Mouse (Mus musculus) kidney, adult 2 months (tissue): Measurements from ENCODE around the gene Kcnb1. TPM values are rescaled to one million over a fixed set of nuclear protein-coding genes. Genes with fewer than 3 reads are reported as not detected.

Experiments used
- DNase-seq: peaks from one replicate; pipeline ENCODE4 v3.0.0; 2021
- H3K27ac ChIP-seq: fragments of 200-500 bp; 2 replicates; pipeline ENCODE4 v1.5.1; 2012; ENCODE audit warnings: low read depth, low read length, control low read depth, inconsistent platforms; ENCODE audit not compliant: insufficient read depth
- H3K27me3 ChIP-seq: fragments of 200-500 bp; replicated peaks from 2 replicates; pipeline ENCODE4 v1.6.1; 2012; ENCODE audit warnings: mild to moderate bottlenecking, moderate library complexity, low read length, inconsistent platforms; ENCODE audit not compliant: control insufficient read depth, insufficient read depth
- H3K36me3 ChIP-seq: fragments of 200-500 bp; 2 replicates; pipeline ENCODE4 v1.6.1; 2012; ENCODE audit warnings: mild to moderate bottlenecking, moderate library complexity, low read length, inconsistent platforms; ENCODE audit not compliant: control insufficient read depth, insufficient read depth
- H3K4me1 ChIP-seq: fragments of 200-500 bp; 2 replicates; pipeline ENCODE4 v1.6.1; 2011; ENCODE audit warnings: low read length; ENCODE audit not compliant: control insufficient read depth, insufficient read depth
- H3K4me3 ChIP-seq: fragments of 200-500 bp; 2 replicates; pipeline ENCODE4 v1.5.1; 2011; ENCODE audit warnings: mild to moderate bottlenecking, low read depth, low read length, control low read depth; ENCODE audit not compliant: insufficient read depth
- CTCF ChIP-seq: fragments of 200-500 bp; conservative IDR thresholded peaks from 2 replicates; pipeline ENCODE4 v1.5.1; 2011; ENCODE audit warnings: low read depth, mild to moderate bottlenecking, control low read depth, low read length, moderate library complexity, mixed read lengths; ENCODE audit not compliant: insufficient read depth, insufficient read length
- POLR2A ChIP-seq: fragments of 200-500 bp; IDR thresholded peaks from one replicate; pipeline ENCODE4 v1.6.1; 2011; ENCODE audit warnings: low read depth, low read length, control low read depth
- WGBS: fragments of 180-500 bp; shearing (Covaris S2); methylation state at CpG from one replicate; pipeline ENCODE4 v1.1.7; 2018; 5-methylcytosine and 5-hydroxymethylcytosine counted together
- polyA plus RNA-seq: library from polyadenylated mRNA; depleted of rRNA; stranded (reverse); fragments of >200 nt; gene quantifications from 2 replicates; pipeline ENCODE4 v1.2.3, GENCODE M21; 2012

The Kcnb1 gene
- polyA plus RNA-seq, 1 experiment: 2.9 TPM

DNA sequence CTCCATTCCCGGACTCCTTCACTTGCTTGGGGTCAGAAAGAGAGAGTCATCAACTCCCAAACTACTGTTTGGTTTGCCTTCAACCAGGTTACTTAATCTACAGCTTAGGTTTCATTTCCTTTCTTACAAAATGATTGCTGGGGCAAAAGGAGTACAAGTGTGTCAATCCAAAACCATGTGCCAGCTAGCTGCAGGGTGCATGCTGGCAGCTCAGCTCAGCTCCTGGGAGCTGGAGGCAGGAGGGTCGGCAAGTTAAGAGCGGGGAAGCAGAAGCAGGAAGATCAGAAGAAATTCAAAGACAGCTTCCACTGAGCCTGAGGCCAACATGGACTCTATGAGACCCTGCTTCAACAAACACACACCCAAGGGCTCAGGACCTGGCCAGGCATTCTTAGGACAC lies 129.6 kb downstream of the Kcnb1 start:
- peaks cover 14% of the 10 kb centered on the region; the same call in 1 of the 2 replicates for H3K36me3 ChIP-seq
- no peaks in the 10 kb centered on the region for H3K27me3 ChIP-seq
- H3K27ac ChIP-seq: peak overlapping the region; percentile 80
- TF ChIP-seq POLR2A: no peak
- no peak for TF ChIP-seq CTCF
- peak overlapping the region; percentile 7; the same call in 1 of the 2 replicates for H3K4me3 ChIP-seq
- 12% methylated on average over 3 of the region's 3 CpGs for WGBS
- H3K4me1 ChIP-seq: peaks cover 29% of the 10 kb centered on the region
- DNase-seq: no peak

DNA sequence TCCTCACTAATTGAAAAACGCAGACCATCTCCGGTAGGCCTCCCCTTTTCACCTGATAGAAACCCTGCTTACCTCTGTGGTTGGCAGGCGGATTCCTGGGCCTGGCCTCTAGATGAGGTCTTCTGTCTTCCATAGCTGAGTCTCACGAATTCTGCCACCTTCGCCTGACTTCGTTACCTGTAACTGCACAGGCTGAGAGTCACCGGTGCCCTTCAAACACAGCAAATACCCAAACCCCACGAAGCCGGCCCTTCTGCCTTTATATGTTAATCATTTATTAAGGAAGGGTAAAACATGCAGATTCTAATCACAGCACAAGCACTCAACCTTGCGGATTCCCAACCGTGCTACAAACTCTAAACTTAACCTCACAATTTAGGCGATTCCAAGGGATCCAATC lies 130.0 kb downstream of the Kcnb1 start:
- Histone ChIP-seq H3K27me3 (no peaks in the 10 kb centered on the region), H3K27ac (peak overlapping the region; percentile 80), H3K4me1 (peaks cover 31% of the 10 kb centered on the region), H3K36me3 (peaks cover 16% of the 10 kb centered on the region; the same call in 1 of the 2 replicates), H3K4me3 (peak overlapping the region; percentile 49)
- DNase-seq: peak; percentile 82
- no peak for TF ChIP-seq CTCF
- no peak for TF ChIP-seq POLR2A
- WGBS: 22% methylated on average over 12 of the region's 12 CpGs

DNA sequence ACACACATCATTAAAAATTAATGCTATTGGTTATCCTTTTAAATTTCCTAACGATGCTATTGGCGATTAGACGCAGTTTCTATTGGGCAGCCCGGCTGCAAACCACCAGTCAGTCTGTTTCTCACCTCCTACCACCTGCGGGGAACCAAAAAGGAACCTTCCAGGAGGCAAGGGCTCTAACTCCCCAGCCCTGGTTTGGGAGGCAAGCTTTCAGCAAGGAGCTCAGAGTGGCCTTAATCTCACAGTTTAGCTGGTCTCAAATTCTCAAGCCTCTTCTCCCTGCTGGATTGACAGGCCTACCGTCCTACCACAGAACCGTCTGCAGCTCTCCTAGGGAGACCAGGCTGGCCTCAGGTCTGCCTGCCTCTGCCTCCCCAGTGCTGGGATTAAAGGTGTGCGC lies 130.4 kb downstream of the Kcnb1 start:
- 37% methylated on average over 8 of the region's 8 CpGs for WGBS
- peaks cover 18% of the 10 kb centered on the region; the same call in 1 of the 2 replicates for H3K36me3 ChIP-seq
- peak overlapping the region; percentile 49 for H3K4me3 ChIP-seq
- H3K27ac ChIP-seq: peak overlapping the region; percentile 80
- DNase-seq: peak; percentile 41
- TF ChIP-seq POLR2A (no peak), CTCF (no peak)
- H3K27me3 ChIP-seq: no peaks in the 10 kb centered on the region
- H3K4me1 ChIP-seq: peaks cover 29% of the 10 kb centered on the region

DNA sequence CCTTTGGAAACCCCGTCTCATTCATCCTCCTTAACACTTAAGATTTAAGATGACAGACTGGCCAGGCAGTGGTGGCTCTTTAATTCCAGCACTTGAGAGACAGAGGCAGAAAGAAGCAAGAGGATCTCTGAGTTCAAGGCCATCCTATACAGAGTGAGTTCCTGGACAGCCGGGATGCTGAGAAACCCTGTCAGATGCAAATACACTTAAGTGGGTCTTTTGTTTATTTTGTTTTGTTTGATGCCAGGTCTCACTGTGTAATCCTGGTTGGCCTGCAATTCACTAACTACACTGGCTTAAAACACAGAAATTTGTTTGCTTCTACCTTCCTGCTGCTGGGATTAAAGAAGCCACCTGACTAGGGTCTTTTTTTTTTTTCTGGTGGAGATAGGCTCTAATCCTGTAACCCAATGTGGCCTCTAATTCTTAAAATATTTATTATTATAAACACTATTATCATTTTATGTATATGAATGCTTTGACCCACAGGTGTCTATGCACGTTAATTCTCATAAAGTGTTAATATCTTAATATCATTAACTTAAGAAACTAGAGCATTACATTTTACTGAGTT lies 131.1 kb downstream of the Kcnb1 start:
- H3K4me1 ChIP-seq: peaks cover 29% of the 10 kb centered on the region
- no peak for DNase-seq
- H3K4me3 ChIP-seq: no peak overlapping the region
- peaks cover 18% of the 10 kb centered on the region; the same call in 1 of the 2 replicates for H3K36me3 ChIP-seq
- TF ChIP-seq POLR2A (no peak), CTCF (no peak)
- no peaks in the 10 kb centered on the region for H3K27me3 ChIP-seq
- WGBS: 33% methylated on average over 3 of the region's 3 CpGs
- peak overlapping the region; percentile 57 for H3K27ac ChIP-seq

DNA sequence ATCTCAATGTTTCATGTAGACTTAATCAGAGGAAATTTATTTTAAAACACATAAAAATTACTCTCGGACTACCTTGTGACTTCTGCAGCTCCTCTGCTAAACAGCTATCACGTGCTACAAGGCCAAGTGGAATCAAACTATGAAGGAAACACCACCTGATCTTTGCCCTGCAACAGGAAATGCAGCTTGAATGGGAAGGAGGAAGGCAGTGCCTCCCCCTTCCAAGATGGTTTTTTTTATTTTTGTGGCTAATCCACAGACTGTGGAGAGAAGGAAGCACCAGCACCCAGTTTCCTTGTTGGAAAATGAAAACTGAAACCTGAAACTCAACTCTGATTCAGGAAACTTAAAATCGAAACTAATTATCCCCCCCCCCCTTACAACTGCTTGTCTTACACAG lies 131.8 kb downstream of the Kcnb1 start:
- 8% methylated on average over 3 of the region's 3 CpGs for WGBS
- Histone ChIP-seq H3K4me1 (peaks cover 27% of the 10 kb centered on the region), H3K27ac (peak overlapping the region; percentile 57; the same call in 1 of the 2 replicates), H3K27me3 (no peaks in the 10 kb centered on the region), H3K4me3 (no peak overlapping the region), H3K36me3 (peaks cover 18% of the 10 kb centered on the region; the same call in 1 of the 2 replicates)
- TF ChIP-seq POLR2A (no peak), CTCF (no peak)
- peak; percentile 87 for DNase-seq

DNA sequence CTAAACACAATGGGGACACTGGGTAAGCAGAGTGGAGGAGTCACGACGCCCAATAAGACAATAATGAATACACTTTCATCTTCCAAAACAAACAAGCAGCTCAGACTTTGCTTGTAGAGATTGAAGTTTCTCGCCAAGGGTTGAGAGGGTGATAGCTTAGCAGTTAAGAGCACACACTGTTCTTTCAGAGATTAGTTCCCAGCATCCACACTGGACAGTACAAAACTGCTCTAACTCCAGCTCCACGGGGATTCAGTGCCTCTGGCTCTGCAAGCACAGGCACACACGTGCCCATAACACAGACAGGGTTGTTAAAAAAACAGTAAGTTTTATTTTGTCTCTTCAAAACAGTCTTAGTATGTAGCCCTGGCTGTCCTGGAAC lies 133.0 kb downstream of the Kcnb1 start:
- peaks cover 18% of the 10 kb centered on the region; the same call in 1 of the 2 replicates for H3K36me3 ChIP-seq
- no peak for DNase-seq
- TF ChIP-seq POLR2A (no peak), CTCF (no peak)
- H3K4me1 ChIP-seq: peaks cover 29% of the 10 kb centered on the region
- H3K27ac ChIP-seq: no peak overlapping the region
- H3K4me3 ChIP-seq: no peak overlapping the region
- no peaks in the 10 kb centered on the region for H3K27me3 ChIP-seq
- 63% methylated on average over 5 of the region's 5 CpGs for WGBS

DNA sequence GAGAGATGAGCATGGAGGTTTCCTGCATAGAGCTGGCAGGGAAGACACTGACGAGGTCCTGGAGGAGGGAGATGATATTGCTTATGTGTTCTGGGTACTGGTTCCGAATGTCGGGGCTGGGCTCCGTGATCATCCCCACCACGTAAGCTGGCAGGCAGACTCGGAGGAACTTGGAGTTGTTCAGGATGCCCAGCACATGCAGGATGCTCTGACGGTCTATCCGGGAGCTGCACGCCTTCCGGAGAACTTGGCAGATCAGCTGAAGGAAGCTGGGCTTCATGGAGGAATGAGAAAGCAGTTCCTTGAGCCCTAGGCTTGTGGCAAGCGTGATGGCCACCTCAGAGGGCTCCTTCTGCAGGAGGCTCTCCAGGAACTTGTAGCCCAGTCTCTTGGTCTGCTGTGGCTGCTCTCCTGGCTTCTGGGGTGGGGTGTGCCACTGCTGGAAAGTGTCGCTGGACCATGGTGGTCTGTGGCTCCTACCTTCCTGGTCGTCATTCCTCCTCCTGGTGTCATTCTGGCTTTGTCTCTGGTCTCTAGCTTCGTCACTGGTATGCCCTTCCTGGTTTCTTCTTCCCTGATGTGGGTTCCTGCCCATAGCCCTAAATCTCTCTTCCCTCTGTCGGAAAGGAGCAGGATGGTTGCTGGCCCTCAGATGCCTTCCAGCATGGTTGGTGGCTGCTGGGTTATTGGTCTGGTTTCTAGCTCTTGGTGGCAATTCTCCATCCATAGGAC lies 133.6 kb downstream of the Kcnb1 start:
- no peak overlapping the region for H3K4me3 ChIP-seq
- DNase-seq: no peak
- TF ChIP-seq POLR2A (no peak), CTCF (no peak)
- H3K27ac ChIP-seq: peak overlapping the region; percentile 37; the same call in 1 of the 2 replicates
- WGBS: 79% methylated on average over 15 of the region's 15 CpGs
- H3K27me3 ChIP-seq: no peaks in the 10 kb centered on the region
- H3K4me1 ChIP-seq: peaks cover 26% of the 10 kb centered on the region
- peaks cover 18% of the 10 kb centered on the region; the same call in 1 of the 2 replicates for H3K36me3 ChIP-seq
